In genomic region chr10:62282782-62283181, GRCm38 (mm10) we compare ENCODE assay signal across 17 mouse cellular contexts. TPM values are rescaled to one million over a fixed set of nuclear protein-coding genes. Genes with fewer than 3 reads are reported as not detected.
A peak's percentile ranks its signal among the peaks of the same experiment; 100 is the strongest.
DNase-seq lines count a peak whose midpoint lies in the region; ATAC-seq and TF ChIP-seq lines count a peak whose summit lies in the region.
"Had no signal": no experiment of that assay in that cellular context is flagged by ENCODE, and none has a peak within 500 bp of the region (broad histone marks: within the 10 kb centered on the region; RNA-seq: fewer than 3 reads in every experiment).

No protein-coding gene starts in this region.

- H3K27ac ChIP-seq in hindbrain, embryonic 15.5 days (replicated peaks), result no peak overlapping the region
- no peak overlapping the region for H3K27ac ChIP-seq in hindbrain, embryonic 13.5 days
- H3K27ac ChIP-seq in ES-Bruce4 (ENCODE audit: insufficient read depth, low read length), result peak overlapping the region; percentile 73
- H3K27ac ChIP-seq in liver, embryonic 11.5 days (ENCODE audit: low read depth, low read length), result no peak overlapping the region
- H3K27ac ChIP-seq: heart, embryonic 15.5 days; kidney, embryonic 15.5 days; limb, embryonic 15.5 days; neural tube, embryonic 12.5 days had no signal

- TF ChIP-seq CTCF in ES-Bruce4 (IDR thresholded peaks at IDR 0.05; ENCODE audit: low read depth, low read length), result no peak

- 48% methylated on average over 9 of the region's 9 CpGs for WGBS in hindbrain, embryonic 15.5 days
- WGBS in hindbrain, embryonic 13.5 days, result 54% methylated on average over 9 of the region's 9 CpGs
- 63% methylated on average over 9 of the region's 9 CpGs for WGBS in liver, embryonic 11.5 days

- H3K9me3 ChIP-seq in hindbrain, embryonic 15.5 days, result no peaks in the 10 kb centered on the region
- H3K9me3 ChIP-seq in hindbrain, embryonic 13.5 days, result no peaks in the 10 kb centered on the region
- no peaks in the 10 kb centered on the region for H3K9me3 ChIP-seq in ES-Bruce4 (replicated peaks; ENCODE audit: control insufficient read depth, insufficient read depth, low read length, poor library complexity, severe bottlenecking)
- no peaks in the 10 kb centered on the region for H3K9me3 ChIP-seq in liver, embryonic 11.5 days (ENCODE audit: control insufficient read depth, low read length)
- H3K9me3 ChIP-seq: heart, embryonic 15.5 days; kidney, embryonic 15.5 days; limb, embryonic 15.5 days; neural tube, embryonic 12.5 days had no signal

- DNase-seq in 3T3-L1 (ENCODE audit: low read depth, low spot score), result peak; percentile 15
- DNase-seq in liver, embryonic 11.5 days (ENCODE audit: low spot score), result no peak
- DNase-seq in kidney, postnatal 4 days, result no peak
- DNase-seq in kidney, postnatal 10 days, result no peak
- no peak for DNase-seq in lung, postnatal 4 days
- DNase-seq: cerebellum, adult 9-10 months; gastrocnemius, postnatal 10 days; lung, postnatal 36 days had no signal

- H3K9ac ChIP-seq in hindbrain, embryonic 15.5 days, result no peak overlapping the region
- H3K9ac ChIP-seq in hindbrain, embryonic 13.5 days, result no peak overlapping the region
- 0 out of 2 replicates have a peak overlapping the region, but pooled peaks have one; percentile 10 for H3K9ac ChIP-seq in ES-Bruce4 (ENCODE audit: low read depth, poor library complexity, severe bottlenecking)
- no peak overlapping the region for H3K9ac ChIP-seq in liver, embryonic 11.5 days (ENCODE audit: low read depth, low read length)
- H3K9ac ChIP-seq: heart, embryonic 15.5 days; kidney, embryonic 15.5 days; limb, embryonic 15.5 days; neural tube, embryonic 12.5 days had no signal

- no peak overlapping the region for H3K4me2 ChIP-seq in hindbrain, embryonic 15.5 days
- no peak overlapping the region for H3K4me2 ChIP-seq in hindbrain, embryonic 13.5 days
- H3K4me2 ChIP-seq in liver, embryonic 11.5 days, result no peak overlapping the region
- H3K4me2 ChIP-seq: heart, embryonic 15.5 days; kidney, embryonic 15.5 days; limb, embryonic 15.5 days; neural tube, embryonic 12.5 days had no signal

- TF ChIP-seq POLR2A in ES-Bruce4 (IDR thresholded peaks at IDR 0.05; ENCODE audit: insufficient read depth, low read length), result no peak

- H3K36me3 ChIP-seq in hindbrain, embryonic 15.5 days, result peaks cover 63% of the 10 kb centered on the region
- H3K36me3 ChIP-seq in hindbrain, embryonic 13.5 days, result peaks cover 82% of the 10 kb centered on the region
- no peaks in the 10 kb centered on the region for H3K36me3 ChIP-seq in ES-Bruce4 (ENCODE audit: control insufficient read depth, insufficient read depth, low read length, poor library complexity, severe bottlenecking)
- peaks cover 61% of the 10 kb centered on the region for H3K36me3 ChIP-seq in liver, embryonic 11.5 days (ENCODE audit: control insufficient read depth, insufficient read depth, low read length)

- H3K27me3 ChIP-seq in hindbrain, embryonic 15.5 days, result no peaks in the 10 kb centered on the region
- no peaks in the 10 kb centered on the region for H3K27me3 ChIP-seq in hindbrain, embryonic 13.5 days
- no peaks in the 10 kb centered on the region for H3K27me3 ChIP-seq in ES-Bruce4 (ENCODE audit: control insufficient read depth, insufficient read depth, low read length, poor library complexity, severe bottlenecking)
- no peaks in the 10 kb centered on the region for H3K27me3 ChIP-seq in liver, embryonic 11.5 days (replicated peaks; ENCODE audit: control insufficient read depth, insufficient read depth, low read length)
- H3K27me3 ChIP-seq: CH12.LX; heart, embryonic 15.5 days; kidney, embryonic 15.5 days; limb, embryonic 15.5 days; neural tube, embryonic 12.5 days had no signal

- no peak overlapping the region for H3K4me3 ChIP-seq in hindbrain, embryonic 15.5 days
- H3K4me3 ChIP-seq in hindbrain, embryonic 13.5 days, result no peak overlapping the region
- no peak overlapping the region for H3K4me3 ChIP-seq in ES-Bruce4 (ENCODE audit: low read depth, low read length)
- H3K4me3 ChIP-seq in liver, embryonic 11.5 days (ENCODE audit: low read depth, low read length), result no peak overlapping the region
- H3K4me3 ChIP-seq: heart, embryonic 15.5 days; kidney, embryonic 15.5 days; limb, embryonic 15.5 days; neural tube, embryonic 12.5 days had no signal

- no peaks in the 10 kb centered on the region for H3K4me1 ChIP-seq in hindbrain, embryonic 15.5 days (replicated peaks)
- H3K4me1 ChIP-seq in hindbrain, embryonic 13.5 days (replicated peaks), result no peaks in the 10 kb centered on the region
- H3K4me1 ChIP-seq in ES-Bruce4 (ENCODE audit: control insufficient read depth, insufficient read depth, low read length), result peaks cover 6% of the 10 kb centered on the region
- peaks cover 3% of the 10 kb centered on the region; the same call in 1 of the 2 replicates for H3K4me1 ChIP-seq in liver, embryonic 11.5 days (replicated peaks; ENCODE audit: control insufficient read depth, insufficient read depth, low read length)
- H3K4me1 ChIP-seq: kidney, embryonic 15.5 days; limb, embryonic 15.5 days; neural tube, embryonic 12.5 days had no signal

- ATAC-seq in hindbrain, embryonic 15.5 days (ENCODE audit: low FRiP score, low read depth), result 0 out of 2 replicates have a peak, but pooled peaks have one; percentile 48
- no peak for ATAC-seq in hindbrain, embryonic 13.5 days (ENCODE audit: low FRiP score)
- ATAC-seq in liver, embryonic 11.5 days (replicated peaks; ENCODE audit: low FRiP score), result peak; percentile 71
- ATAC-seq: midbrain, embryonic 16.5 days had no signal

- TF ChIP-seq EP300 in ES-Bruce4 (IDR thresholded peaks at IDR 0.05; ENCODE audit: insufficient read depth, low read depth, low read length), result peak; percentile 79

RNA-seq across cellular contexts. Expression of gene Tacr2, which starts 30.5 kb away (rescaled TPM):
- polyA plus RNA-seq in hindbrain, embryonic 15.5 days (2015; fragmentation: Nextera tagmentation; extraction: Ambion mirVana), result 0.07 TPM in 1 of 2 replicates, not detected in the other
- polyA plus RNA-seq in hindbrain, embryonic 13.5 days (2015; fragmentation: Nextera tagmentation; extraction: Ambion mirVana), result not detected in 2 replicates
- polyA plus RNA-seq in ES-Bruce4 (2011; ENCODE audit: insufficient read depth, insufficient read length, low read depth, missing spikeins), result not detected in 2 replicates
- polyA plus RNA-seq in liver, embryonic 11.5 days (2014; fragmentation: Nextera tagmentation; extraction: Ambion mirVana), result not detected in 2 replicates
- polyA plus RNA-seq: heart, embryonic 15.5 days; limb, embryonic 15.5 days; midbrain, embryonic 16.5 days; neural tube, embryonic 12.5 days had no signal

RNA-seq across cellular contexts. Expression of gene Tspan15, which starts 51.7 kb away (rescaled TPM):
- 19.9 and 22.2 TPM in 2 replicates for polyA plus RNA-seq in hindbrain, embryonic 15.5 days (2015; fragmentation: Nextera tagmentation; extraction: Ambion mirVana)
- 20.6 and 22.1 TPM in 2 replicates for polyA plus RNA-seq in hindbrain, embryonic 13.5 days (2015; fragmentation: Nextera tagmentation; extraction: Ambion mirVana)
- polyA plus RNA-seq in ES-Bruce4 (2011; ENCODE audit: insufficient read depth, insufficient read length, low read depth, missing spikeins), result 8.5 and 10.4 TPM in 2 replicates
- polyA plus RNA-seq in liver, embryonic 11.5 days (2014; fragmentation: Nextera tagmentation; extraction: Ambion mirVana), result 13.8 and 14.1 TPM in 2 replicates
